Mouse (Mus musculus): ENCODE results near the gene Gga1. TPM values are rescaled to one million over a fixed set of nuclear protein-coding genes. Genes with fewer than 3 reads are reported as not detected.

Gga1 gene
- polyA plus RNA-seq, 1 experiment from 2014 or later: 42.5 TPM

GRCm38 (mm10) chr15:78901422-78901789 is 24.4 kb downstream of the Gga1 start:
- no peak for DNase-seq (ENCODE audit: low spot score)
- 53% methylated on average over 6 of the region's 8 CpGs for WGBS

GRCm38 (mm10) chr15:78903243-78903642 is 26.3 kb downstream of the Gga1 start:
- Histone ChIP-seq H3K27me3 (replicated peaks; ENCODE audit: control insufficient read depth, insufficient read depth, low read length) (no peaks in the 10 kb centered on the region), H3K4me2 (ENCODE audit: low read depth, low read length) (no peak overlapping the region), H3K27ac (replicated peaks; ENCODE audit: low read depth, low read length) (no peak overlapping the region), H3K36me3 (ENCODE audit: control insufficient read depth, insufficient read depth, low read length) (peaks cover 63% of the 10 kb centered on the region), H3K4me3 (ENCODE audit: low read depth, low read length) (no peak overlapping the region), H3K4me1 (ENCODE audit: control insufficient read depth, insufficient read depth, low read length) (peaks cover 18% of the 10 kb centered on the region), H3K9me3 (ENCODE audit: control insufficient read depth, low read length) (no peaks in the 10 kb centered on the region), H3K9ac (ENCODE audit: low read depth, low read length) (0 out of 2 replicates have a peak overlapping the region, but pooled peaks have one; percentile 26)
- DNase-seq (ENCODE audit: low spot score): peak; percentile 82
- WGBS: 2% methylated on average over 2 of the region's 2 CpGs
- ATAC-seq (ENCODE audit: low read depth): peak; percentile 16; the same call in 1 of the 2 replicates

More at GRCm38 (mm10) chr15:78901422-78901789, 24.4 kb downstream of the Gga1 start:
- Histone ChIP-seq H3K4me1 (ENCODE audit: control insufficient read depth, insufficient read depth, low read length) (peaks cover 22% of the 10 kb centered on the region), H3K9ac (ENCODE audit: low read depth, low read length) (peak overlapping the region; percentile 83), H3K4me2 (ENCODE audit: low read depth, low read length) (peak overlapping the region; percentile 81), H3K36me3 (ENCODE audit: control insufficient read depth, insufficient read depth, low read length) (peaks cover 45% of the 10 kb centered on the region), H3K27ac (replicated peaks; ENCODE audit: low read depth, low read length) (0 out of 2 replicates have a peak overlapping the region, but pooled peaks have one; percentile 77), H3K4me3 (ENCODE audit: low read depth, low read length) (peak overlapping the region; percentile 80), H3K9me3 (ENCODE audit: control insufficient read depth, low read length) (no peaks in the 10 kb centered on the region), H3K27me3 (replicated peaks; ENCODE audit: control insufficient read depth, insufficient read depth, low read length) (no peaks in the 10 kb centered on the region)
- ATAC-seq (ENCODE audit: low read depth): no peak

- Histone ChIP-seq H3K36me3 (ENCODE audit: control insufficient read depth, insufficient read depth, low read length) (peaks cover 90% of the 10 kb centered on the region), H3K4me3 (ENCODE audit: low read depth, low read length) (no peak overlapping the region), H3K4me1 (ENCODE audit: control insufficient read depth, insufficient read depth, low read length) (no peaks in the 10 kb centered on the region), H3K9ac (ENCODE audit: low read depth, low read length) (no peak overlapping the region), H3K9me3 (ENCODE audit: control insufficient read depth, low read length) (no peaks in the 10 kb centered on the region), H3K4me2 (ENCODE audit: low read depth, low read length) (no peak overlapping the region), H3K27ac (replicated peaks; ENCODE audit: low read depth, low read length) (no peak overlapping the region), H3K27me3 (replicated peaks; ENCODE audit: control insufficient read depth, insufficient read depth, low read length) (no peaks in the 10 kb centered on the region)
- DNase-seq (ENCODE audit: low spot score): peak; percentile 64
- 69% methylated on average over 7 of the region's 7 CpGs for WGBS
- ATAC-seq (ENCODE audit: low read depth): no peak
Measured at GRCm38 (mm10) chr15:78908399-78908798, 31.4 kb downstream of the Gga1 start.

GRCm38 (mm10) chr15:78908982-78909381 is 32.0 kb downstream of the Gga1 start:
- H3K27me3 ChIP-seq (replicated peaks; ENCODE audit: control insufficient read depth, insufficient read depth, low read length): no peaks in the 10 kb centered on the region
- DNase-seq (ENCODE audit: low spot score): no peak
- H3K9ac ChIP-seq (ENCODE audit: low read depth, low read length): no peak overlapping the region
- H3K4me2 ChIP-seq (ENCODE audit: low read depth, low read length): no peak overlapping the region
- no peak overlapping the region for H3K27ac ChIP-seq (replicated peaks; ENCODE audit: low read depth, low read length)
- WGBS: 80% methylated on average over 8 of the region's 8 CpGs
- H3K36me3 ChIP-seq (ENCODE audit: control insufficient read depth, insufficient read depth, low read length): peaks cover 84% of the 10 kb centered on the region
- no peaks in the 10 kb centered on the region for H3K4me1 ChIP-seq (ENCODE audit: control insufficient read depth, insufficient read depth, low read length)
- no peaks in the 10 kb centered on the region for H3K9me3 ChIP-seq (ENCODE audit: control insufficient read depth, low read length)
- no peak overlapping the region for H3K4me3 ChIP-seq (ENCODE audit: low read depth, low read length)
- no peak for ATAC-seq (ENCODE audit: low read depth)

GRCm38 (mm10) chr15:78912040-78912439 is 35.0 kb downstream of the Gga1 start:
- Histone ChIP-seq H3K36me3 (ENCODE audit: control insufficient read depth, insufficient read depth, low read length) (peaks cover 54% of the 10 kb centered on the region), H3K27ac (replicated peaks; ENCODE audit: low read depth, low read length) (no peak overlapping the region), H3K9ac (ENCODE audit: low read depth, low read length) (no peak overlapping the region), H3K27me3 (replicated peaks; ENCODE audit: control insufficient read depth, insufficient read depth, low read length) (no peaks in the 10 kb centered on the region), H3K4me2 (ENCODE audit: low read depth, low read length) (no peak overlapping the region), H3K4me3 (ENCODE audit: low read depth, low read length) (no peak overlapping the region), H3K4me1 (ENCODE audit: control insufficient read depth, insufficient read depth, low read length) (peaks cover 23% of the 10 kb centered on the region), H3K9me3 (ENCODE audit: control insufficient read depth, low read length) (no peaks in the 10 kb centered on the region)
- DNase-seq (ENCODE audit: low spot score) (peak; percentile 63), ATAC-seq (ENCODE audit: low read depth) (no peak)
- 38% methylated on average over 9 of the region's 9 CpGs for WGBS

- Histone ChIP-seq H3K9ac (ENCODE audit: low read depth, low read length) (peak within 1 kb of the TSS; percentile 83), H3K36me3 (ENCODE audit: control insufficient read depth, insufficient read depth, low read length) (peaks cover 43% of the 10 kb centered on the region), H3K4me1 (ENCODE audit: control insufficient read depth, insufficient read depth, low read length) (peaks cover 23% of the 10 kb centered on the region), H3K27me3 (replicated peaks; ENCODE audit: control insufficient read depth, insufficient read depth, low read length) (no peaks in the 10 kb centered on the region), H3K27ac (replicated peaks; ENCODE audit: low read depth, low read length) (peak within 1 kb of the TSS; percentile 90), H3K4me3 (ENCODE audit: low read depth, low read length) (peak within 1 kb of the TSS; percentile 74), H3K9me3 (ENCODE audit: control insufficient read depth, low read length) (no peaks in the 10 kb centered on the region), H3K4me2 (ENCODE audit: low read depth, low read length) (peak within 1 kb of the TSS; percentile 96)
- under 1% methylated on average over 25 of the region's 51 CpGs for WGBS
- ATAC-seq (ENCODE audit: low read depth) (peak; percentile 94), DNase-seq (ENCODE audit: low spot score) (peak; percentile 100)
Measured at GRCm38 (mm10) chr15:78913632-78914090, 36.7 kb downstream of the Gga1 start, which contains the start of gene Pdxp. Gene Pdxp, plus strand, starts transcription at chr15:78913919.

GRCm38 (mm10) chr15:78914091-78914822 is 37.3 kb downstream of the Gga1 start:
- peak overlapping the region; percentile 74 for H3K4me3 ChIP-seq (ENCODE audit: low read depth, low read length)
- WGBS: under 1% methylated on average over 44 of the region's 87 CpGs
- peak overlapping the region; percentile 83 for H3K9ac ChIP-seq (ENCODE audit: low read depth, low read length)
- H3K9me3 ChIP-seq (ENCODE audit: control insufficient read depth, low read length): no peaks in the 10 kb centered on the region
- peak overlapping the region; percentile 90 for H3K27ac ChIP-seq (replicated peaks; ENCODE audit: low read depth, low read length)
- peaks cover 23% of the 10 kb centered on the region for H3K4me1 ChIP-seq (ENCODE audit: control insufficient read depth, insufficient read depth, low read length)
- no peak for DNase-seq (ENCODE audit: low spot score)
- ATAC-seq (ENCODE audit: low read depth): peak; percentile 63
- peak overlapping the region; percentile 96 for H3K4me2 ChIP-seq (ENCODE audit: low read depth, low read length)
- H3K36me3 ChIP-seq (ENCODE audit: control insufficient read depth, insufficient read depth, low read length): peaks cover 41% of the 10 kb centered on the region
- H3K27me3 ChIP-seq (replicated peaks; ENCODE audit: control insufficient read depth, insufficient read depth, low read length): no peaks in the 10 kb centered on the region

- peak overlapping the region; percentile 83 for H3K9ac ChIP-seq (ENCODE audit: low read depth, low read length)
- no peaks in the 10 kb centered on the region for H3K9me3 ChIP-seq (ENCODE audit: control insufficient read depth, low read length)
- H3K27ac ChIP-seq (replicated peaks; ENCODE audit: low read depth, low read length): peak overlapping the region; percentile 90
- 37% methylated on average over 8 of the region's 8 CpGs for WGBS
- DNase-seq (ENCODE audit: low spot score): no peak
- ATAC-seq (ENCODE audit: low read depth): no peak
- H3K4me2 ChIP-seq (ENCODE audit: low read depth, low read length): peak overlapping the region; percentile 96
- peaks cover 36% of the 10 kb centered on the region for H3K36me3 ChIP-seq (ENCODE audit: control insufficient read depth, insufficient read depth, low read length)
- peak overlapping the region; percentile 74 for H3K4me3 ChIP-seq (ENCODE audit: low read depth, low read length)
- no peaks in the 10 kb centered on the region for H3K27me3 ChIP-seq (replicated peaks; ENCODE audit: control insufficient read depth, insufficient read depth, low read length)
- peaks cover 23% of the 10 kb centered on the region for H3K4me1 ChIP-seq (ENCODE audit: control insufficient read depth, insufficient read depth, low read length)
Measured at GRCm38 (mm10) chr15:78914823-78915659, 38.1 kb downstream of the Gga1 start.

Measured in embryonic facial prominence, embryonic 14.5 days (tissue).